Mouse (Mus musculus) brain, embryonic 14.5 days (tissue): ENCODE results near the gene Gm17455.

Experiments used
- CTCF ChIP-seq: fragments of 200-500 bp; IDR thresholded peaks from 2 replicates; pipeline ENCODE4 v1.5.1; 2012; ENCODE audit warnings: inconsistent platforms, mild to moderate bottlenecking, moderate library complexity, borderline replicate concordance; ENCODE audit not compliant: insufficient read depth, insufficient read length; ENCODE audit errors: extremely low read depth
- POLR2A ChIP-seq: fragments of 200-500 bp; IDR thresholded peaks from 2 replicates; pipeline ENCODE4 v1.6.1; 2012; ENCODE audit warnings: mild to moderate bottlenecking, inconsistent platforms, borderline replicate concordance; ENCODE audit not compliant: poor library complexity, insufficient read depth, insufficient read length, severe bottlenecking; ENCODE audit errors: extremely low read depth

DNA sequence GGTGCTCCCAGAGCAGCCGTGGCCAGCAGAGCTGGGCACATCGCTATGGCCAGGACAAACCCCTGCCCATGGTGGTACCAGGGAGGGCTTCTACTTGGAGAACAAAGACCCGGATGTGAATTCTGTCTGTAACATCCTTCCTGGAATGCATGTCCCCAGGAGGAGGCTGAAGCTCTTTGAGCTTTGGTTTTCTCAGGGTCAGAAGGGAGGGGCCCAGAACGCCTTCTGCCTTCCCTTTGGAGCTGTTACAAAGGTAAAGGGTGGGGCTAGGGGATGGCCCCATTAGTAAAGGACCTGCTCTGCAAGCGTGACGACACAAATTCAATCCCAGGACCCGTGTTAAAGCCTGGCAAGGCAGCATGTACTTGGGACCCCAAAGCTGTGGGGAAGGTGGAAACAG lies 23.2 kb downstream of the Gm17455 start:
- no peak for TF ChIP-seq POLR2A
- no peak for TF ChIP-seq CTCF
